Mouse (Mus musculus) urinary bladder, postnatal 10 days (tissue): Measurements from ENCODE around the gene Vill.

Experiments used
- DNase-seq: peaks from one replicate; pipeline ENCODE4 v3.0.0; 2022; ENCODE audit warnings: low spot score

The Vill gene

GRCm38 (mm10) chr9:119052154-119052944, at the start of gene Vill:
Vill (plus strand) TSS chr9:119052778.
- DNase-seq: no peak

DNA sequence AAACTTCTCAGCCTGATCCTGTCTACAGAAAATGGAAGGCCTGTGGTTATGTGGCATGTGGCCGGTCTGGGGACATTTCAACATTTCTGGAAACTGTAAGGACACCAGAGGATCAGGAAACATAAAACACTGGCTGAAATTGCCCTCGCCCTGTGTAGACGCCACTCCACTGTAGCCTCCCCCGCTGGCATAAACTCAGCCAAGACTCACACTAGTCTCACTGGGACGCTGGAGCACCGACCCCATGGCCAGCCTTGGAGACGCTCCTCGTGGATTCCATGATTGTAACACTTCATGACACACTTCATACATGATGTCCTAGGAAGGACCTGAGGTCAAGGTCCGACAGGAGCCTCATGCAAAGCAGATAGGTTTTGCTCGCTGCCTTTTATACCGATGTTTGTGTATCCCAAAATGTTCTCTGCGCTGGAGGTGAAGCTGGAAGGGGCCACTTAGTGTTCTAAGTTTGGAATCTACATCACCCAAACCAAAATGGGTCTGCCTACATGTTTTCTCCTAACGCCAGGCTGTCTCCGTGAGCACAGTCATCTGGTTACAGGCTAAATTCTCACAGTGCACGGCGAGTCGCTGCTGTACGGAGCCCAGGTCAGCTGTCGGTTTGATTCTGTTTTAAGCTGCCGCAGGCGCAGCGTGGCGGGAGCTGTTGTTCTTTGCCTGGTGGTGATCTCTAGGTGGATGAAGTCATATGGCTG, 48.4 kb upstream of the Vill start:
- DNase-seq: no peak

DNA sequence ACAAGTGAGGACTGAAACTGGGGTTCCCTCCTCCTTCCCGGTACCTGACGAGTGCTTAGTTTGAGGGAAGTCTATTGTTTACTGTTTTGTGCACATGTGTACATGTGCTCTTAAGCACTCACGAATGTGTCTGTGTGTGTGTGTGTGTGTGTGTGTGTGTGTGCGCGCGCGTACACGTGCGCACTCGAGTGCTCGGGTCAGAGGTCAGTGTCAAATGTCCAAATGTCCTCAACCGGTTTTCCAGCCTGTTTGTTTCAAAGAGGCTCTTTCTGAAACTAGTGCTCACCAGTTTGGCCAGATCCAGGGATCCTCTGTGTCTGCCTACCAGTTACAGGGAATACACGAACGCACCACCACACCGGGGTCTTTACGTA, 47.9 kb upstream of the Vill start:
- no peak for DNase-seq

GRCm38 (mm10) chr9:119005303-119006029, 47.1 kb upstream of the Vill start:
- DNase-seq: no peak

- no peak for DNase-seq
These were observed 45.3 kb upstream of the Vill start for GRCm38 (mm10) chr9:119007266-119007665.

GRCm38 (mm10) chr9:119008871-119009270, 43.7 kb upstream of the Vill start:
- DNase-seq: no peak

DNA sequence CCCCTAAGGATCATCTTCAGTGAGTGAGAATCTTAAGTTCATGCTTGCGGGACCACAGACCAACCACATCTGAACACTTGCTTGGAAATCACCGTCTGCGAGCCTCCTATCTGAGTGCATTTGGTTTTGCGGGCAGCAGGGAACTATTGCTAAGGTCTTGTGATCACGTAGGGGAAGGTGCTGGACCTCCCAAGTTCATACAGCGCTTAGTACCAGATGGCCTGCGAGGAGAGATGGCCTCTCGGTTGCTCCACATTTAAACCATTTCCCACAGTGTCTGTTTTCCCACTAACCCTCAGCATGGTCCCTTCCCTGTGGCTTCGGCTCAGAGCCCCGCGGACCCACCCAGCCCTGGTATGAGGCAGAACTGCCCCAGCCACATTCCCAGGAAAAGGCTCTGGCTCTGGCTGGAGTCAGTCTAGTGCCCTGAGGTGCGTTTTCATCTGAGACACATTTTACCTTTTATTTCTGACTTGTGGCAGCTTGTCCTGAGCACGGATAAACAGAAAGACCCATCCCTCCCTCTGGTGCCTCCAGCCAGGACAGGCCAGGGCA, 42.3 kb upstream of the Vill start:
- DNase-seq: no peak

GRCm38 (mm10) chr9:119016785-119017507, 35.6 kb upstream of the Vill start:
- no peak for DNase-seq

GRCm38 (mm10) chr9:119021731-119022130, 30.8 kb upstream of the Vill start:
- no peak for DNase-seq

DNA sequence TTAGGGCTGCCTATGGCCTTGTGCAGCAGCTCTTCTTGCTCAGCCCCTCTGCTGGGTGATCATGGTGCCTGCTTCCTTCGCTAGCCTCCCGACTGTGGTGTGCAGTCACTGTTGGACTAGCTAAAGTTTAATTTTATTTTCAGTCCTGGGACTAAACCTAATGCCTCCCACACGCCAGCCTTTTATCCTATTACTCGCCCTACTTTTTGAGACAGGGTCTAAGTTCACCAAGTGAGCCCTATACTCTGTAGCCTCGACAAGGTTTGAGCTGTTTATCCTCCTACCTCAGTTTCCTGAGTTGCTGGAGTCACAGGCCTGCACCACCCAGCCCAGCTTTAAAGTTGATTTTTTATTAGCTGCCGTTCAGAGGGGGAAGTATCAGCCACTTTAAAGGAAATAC, 27.3 kb upstream of the Vill start:
- no peak for DNase-seq

DNA sequence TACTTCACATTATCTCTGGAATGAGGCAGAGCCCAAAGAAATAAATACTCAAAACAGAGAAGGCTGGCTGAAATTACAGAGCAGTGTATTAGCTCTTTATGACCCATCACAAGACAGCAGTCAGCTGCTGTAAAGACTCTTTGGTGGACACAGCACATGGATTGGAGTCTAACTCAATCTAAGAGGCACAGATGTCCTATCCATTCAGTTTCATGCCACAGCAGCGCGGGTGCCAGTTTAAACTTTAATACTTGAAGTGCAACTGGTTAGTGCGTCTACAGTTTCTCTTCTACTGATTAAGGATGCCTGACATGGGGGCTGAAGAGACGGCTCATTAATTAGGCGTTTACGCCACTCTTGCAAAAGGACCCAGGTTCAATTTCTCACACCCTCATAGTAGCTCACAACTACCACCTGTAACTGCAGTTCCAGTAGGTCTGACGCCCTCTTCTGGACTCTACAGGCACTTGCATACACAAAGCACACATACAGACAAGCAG, 26.7 kb upstream of the Vill start:
- DNase-seq: no peak

DNA sequence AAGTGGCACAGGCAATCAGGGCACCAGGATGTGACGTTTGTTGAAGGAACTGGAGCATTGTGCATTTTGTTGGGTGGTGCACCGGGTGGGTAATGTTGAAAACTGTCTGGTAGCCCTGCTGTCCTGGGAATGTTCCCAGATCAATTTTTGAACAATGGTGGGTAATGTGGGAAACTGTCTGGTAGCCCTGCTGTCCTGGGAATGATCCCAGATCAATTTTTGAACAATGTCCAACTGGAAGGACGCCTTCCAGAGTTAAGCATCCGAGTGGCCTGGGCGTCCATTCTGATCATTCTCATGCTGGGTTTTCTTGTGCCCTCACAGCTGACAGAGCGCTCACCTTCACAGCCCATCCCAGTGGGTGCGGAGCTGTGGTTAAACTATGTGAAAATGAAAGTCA, 25.2 kb upstream of the Vill start:
- no peak for DNase-seq

DNA sequence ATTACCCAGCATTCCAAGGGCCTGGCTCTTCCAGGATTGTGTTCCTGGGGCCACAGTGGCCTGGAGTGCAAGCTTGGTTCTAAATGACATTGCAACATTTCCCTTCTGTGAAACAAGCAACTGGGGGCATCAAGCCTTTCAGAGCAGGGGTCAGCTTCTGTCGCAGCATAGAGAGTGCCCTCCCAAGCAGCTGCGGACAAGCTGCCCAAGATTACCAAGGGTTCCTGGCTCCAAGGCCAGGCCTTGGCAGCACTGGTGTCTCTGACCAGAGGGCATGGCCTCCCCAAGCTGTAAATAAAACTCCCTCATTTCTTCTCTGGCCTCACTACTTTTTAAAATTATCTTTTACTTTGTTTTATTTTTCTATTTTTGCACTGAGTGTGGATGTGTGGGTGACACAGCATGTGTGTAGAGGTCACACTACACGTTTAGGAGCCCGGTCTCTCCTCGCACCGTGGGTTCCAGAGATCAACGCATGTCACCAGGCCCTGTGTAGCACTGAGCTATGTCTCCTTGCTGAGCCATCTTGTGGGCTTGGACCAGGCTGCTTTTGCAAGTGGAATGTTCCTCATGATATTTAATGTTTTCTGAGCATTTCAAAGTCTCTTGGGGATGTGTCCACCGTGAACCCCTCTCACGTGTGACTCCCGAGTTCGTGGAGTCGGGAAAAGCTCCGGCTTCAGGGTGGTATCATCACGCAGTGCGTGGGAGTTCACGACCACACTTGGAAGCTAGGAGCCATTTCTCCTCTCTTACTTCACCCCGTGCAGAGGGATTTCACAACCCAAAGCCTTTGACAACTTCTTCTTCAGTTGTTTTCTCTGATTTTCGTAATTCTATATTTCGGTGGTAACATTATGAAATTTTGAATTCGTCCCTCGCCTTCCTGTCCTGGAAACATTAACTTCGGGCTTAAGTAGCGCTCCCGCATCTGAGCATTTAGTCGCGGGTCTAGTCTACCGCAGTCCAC, 24.1 kb upstream of the Vill start:
- no peak for DNase-seq

DNA sequence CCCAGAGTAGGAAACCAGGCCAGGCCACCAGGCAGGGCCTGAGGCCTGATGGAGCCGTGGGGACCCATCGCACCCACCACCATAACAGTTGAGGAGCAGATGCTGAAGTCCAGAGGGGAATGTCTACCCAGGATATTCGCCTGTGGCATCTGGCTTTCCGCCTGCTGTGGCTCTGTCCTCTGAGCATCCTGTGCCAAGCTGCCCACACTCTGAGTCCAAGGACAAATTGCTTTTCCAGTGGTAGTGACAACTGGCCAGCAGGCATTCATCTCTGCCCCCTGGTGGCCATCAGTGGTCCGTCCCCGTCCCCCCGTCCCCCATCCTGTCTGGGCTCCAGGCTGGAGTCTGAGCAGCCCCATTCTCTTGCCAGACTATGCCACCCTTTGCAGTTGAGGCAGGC, 23.0 kb upstream of the Vill start:
- no peak for DNase-seq

DNA sequence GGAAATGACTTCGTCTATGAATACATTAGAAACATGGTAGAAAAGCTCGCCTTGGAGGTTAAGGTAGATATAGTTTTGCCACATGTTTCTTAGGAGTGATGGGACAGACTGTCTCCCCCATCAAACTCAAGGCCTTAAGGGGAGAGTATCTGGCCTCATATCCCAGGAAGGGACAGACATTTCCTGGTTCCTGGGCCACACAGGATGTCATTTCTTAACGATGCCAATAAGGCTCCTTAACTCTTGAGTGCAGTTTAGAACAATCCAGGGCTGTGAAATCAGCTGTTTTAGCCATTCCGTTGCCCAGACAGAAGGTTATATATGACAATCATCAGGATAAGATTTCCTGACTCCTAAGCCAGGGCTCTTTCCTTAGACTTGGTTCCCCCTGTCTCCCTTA, 21.5 kb upstream of the Vill start:
- DNase-seq: no peak

DNA sequence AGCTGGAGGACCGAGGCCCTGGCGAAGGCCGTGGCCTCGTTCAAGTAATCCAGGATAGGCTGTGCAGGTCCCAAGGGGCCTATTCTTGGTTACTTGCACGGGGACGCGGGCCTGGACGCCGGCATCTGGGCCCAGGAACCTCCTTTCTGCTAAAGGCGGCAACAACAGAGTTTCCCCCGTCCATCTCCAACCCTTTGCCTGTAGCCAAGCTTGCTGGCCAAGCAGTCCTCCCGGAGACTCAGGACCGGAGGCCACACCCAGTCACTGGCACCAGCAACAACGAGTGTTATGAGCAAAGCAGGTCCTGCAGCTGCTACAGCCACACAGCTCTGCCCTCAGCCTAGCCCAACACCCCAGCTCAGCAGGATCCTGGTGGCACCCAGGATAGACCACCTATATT, 20.8 kb upstream of the Vill start:
- no peak for DNase-seq

DNA sequence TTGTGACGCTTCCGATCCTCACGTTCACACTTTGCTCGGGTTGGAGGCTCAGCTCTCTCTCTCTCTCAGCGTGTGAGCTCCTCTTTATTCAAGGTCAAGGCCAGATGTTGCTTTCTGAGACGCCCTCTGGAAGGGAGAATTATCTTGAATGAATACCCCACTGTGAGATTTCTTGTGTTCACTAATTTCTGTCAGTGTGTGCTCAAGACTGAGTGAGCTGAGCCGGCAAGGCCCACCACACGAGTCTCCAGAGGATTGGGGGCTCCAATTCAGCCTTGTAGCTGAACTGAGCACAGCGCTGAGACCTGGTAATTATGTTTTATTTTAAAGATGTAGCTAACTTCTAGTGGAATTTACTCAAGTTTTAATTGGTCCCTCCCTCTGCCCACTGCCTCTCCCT, 20.0 kb upstream of the Vill start:
- no peak for DNase-seq

DNA sequence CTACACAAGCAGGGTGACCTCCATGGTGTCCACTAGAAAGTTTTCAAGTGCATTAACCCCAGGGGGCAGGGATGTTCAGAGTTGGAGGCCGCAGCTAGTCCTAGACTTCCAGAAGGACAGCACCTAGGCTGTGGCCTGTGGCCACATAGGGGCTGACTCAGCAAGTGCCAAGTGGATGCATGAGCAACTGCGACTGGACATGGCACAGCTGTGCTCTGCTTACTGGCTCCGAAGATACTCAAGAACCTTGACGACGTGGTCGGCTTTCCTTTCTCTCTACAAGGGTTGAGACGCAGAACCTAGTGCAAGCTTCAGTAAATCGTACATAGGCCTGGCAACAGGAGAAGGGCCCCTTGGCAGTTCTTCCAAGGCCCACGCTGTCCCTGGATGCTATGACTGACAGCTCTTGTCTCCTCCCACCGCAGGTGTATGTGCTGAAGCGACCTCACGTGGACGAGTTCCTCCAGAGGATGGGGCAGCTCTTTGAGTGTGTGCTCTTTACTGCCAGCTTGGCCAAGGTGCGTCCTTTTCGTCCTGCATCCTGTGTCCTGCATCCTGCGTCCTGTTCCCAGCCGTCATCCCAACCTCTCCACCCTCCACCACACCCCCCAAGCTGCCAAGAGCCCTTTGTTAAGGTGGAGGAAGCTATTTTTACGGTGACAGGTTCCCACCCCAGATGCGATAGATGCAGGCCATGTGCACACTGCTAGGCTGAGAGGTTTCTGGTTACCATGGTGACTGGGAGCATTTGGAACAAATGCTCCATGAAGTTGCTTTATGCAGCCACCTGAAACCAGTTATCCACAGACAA, 19.3 kb upstream of the Vill start:
- no peak for DNase-seq

DNA sequence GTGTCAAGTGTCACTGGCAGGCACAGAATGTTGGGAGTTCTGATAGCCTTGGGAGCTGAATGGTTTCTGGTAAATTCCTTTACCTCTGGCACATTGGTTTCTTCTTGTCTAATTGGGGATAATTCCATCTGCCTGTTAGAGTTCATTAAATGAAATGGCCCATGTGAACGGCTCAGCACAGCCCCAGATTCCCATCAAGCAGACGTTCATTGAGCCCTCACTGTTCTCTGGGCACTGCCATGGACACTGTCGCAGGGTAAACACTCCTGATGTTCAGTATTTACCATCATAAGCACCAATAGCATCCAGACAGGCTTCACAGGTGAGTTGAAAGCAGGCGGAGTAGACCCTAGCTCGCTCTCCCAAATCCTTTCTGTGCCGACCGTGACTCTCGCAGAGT, 18.5 kb upstream of the Vill start:
- no peak for DNase-seq
